Mouse (Mus musculus) lung, embryonic 14.5 days (tissue): ENCODE data around the gene Tmem160. TPM values are rescaled to one million over a fixed set of nuclear protein-coding genes. Genes with fewer than 3 reads are reported as not detected.

ENCODE experiments used
- ATAC-seq: fragments of 200-750 bp; cut with Nextera tagmentation; 2 replicates; pipeline ENCODE4 v1.8.0; 2017; ENCODE audit warnings: mild to moderate bottlenecking, moderate TSS enrichment, moderate library complexity; ENCODE audit not compliant: insufficient read depth
- DNase-seq: peaks from one replicate; pipeline ENCODE4 v3.0.0-alpha.2; 2015
- H3K27ac ChIP-seq: fragments of 300-500 bp; sonication (generic); 2 replicates; pipeline ENCODE4 v1.5.1; 2014; ENCODE audit warnings: low read depth, mild to moderate bottlenecking, moderate library complexity
- H3K27me3 ChIP-seq: fragments of 300-500 bp; sonication (generic); 2 replicates; pipeline ENCODE4 v1.6.1; 2014; ENCODE audit warnings: low read length, control low read depth; ENCODE audit not compliant: insufficient read depth
- H3K36me3 ChIP-seq: fragments of 300-500 bp; sonication (generic); 2 replicates; pipeline ENCODE4 v1.6.1; 2014; ENCODE audit warnings: control low read depth; ENCODE audit not compliant: insufficient read depth
- H3K4me1 ChIP-seq: fragments of 300-500 bp; sonication (generic); 2 replicates; pipeline ENCODE4 v1.6.1; 2014; ENCODE audit warnings: antibody characterized with exemption, control low read depth; ENCODE audit not compliant: insufficient read depth
- H3K4me2 ChIP-seq: fragments of 300-500 bp; sonication (generic); 2 replicates; pipeline ENCODE4 v1.6.1; 2014; ENCODE audit warnings: mild to moderate bottlenecking
- H3K4me3 ChIP-seq: fragments of 300-500 bp; sonication (generic); 2 replicates; pipeline ENCODE4 v1.5.1; 2014; ENCODE audit warnings: low read depth, low read length
- H3K9ac ChIP-seq: fragments of 300-500 bp; sonication (generic); 2 replicates; pipeline ENCODE4 v1.6.1; 2014
- H3K9me3 ChIP-seq: fragments of 300-500 bp; sonication (generic); 2 replicates; pipeline ENCODE4 v1.6.1; 2016; ENCODE audit warnings: low read depth, low read length, control low read depth
- CTCF ChIP-seq: IDR thresholded peaks from 2 replicates; pipeline ENCODE4 v1.5.1; 2016; ENCODE audit warnings: antibody characterized with exemption, low read depth
- WGBS: fragments of 180-500 bp; shearing (Covaris S2); extraction: QIAGEN DNeasy Blood & Tissue Kit; methylation state at CpG from one replicate; pipeline ENCODE4 v1.1.7; 2014; 5-methylcytosine and 5-hydroxymethylcytosine counted together
- polyA plus RNA-seq: library from polyadenylated mRNA; unstranded; fragments of >200 nt; fragmentation: Nextera tagmentation; extraction: Ambion mirVana; gene quantifications from 2 replicates; pipeline ENCODE4 v1.2.1, GENCODE M21; 2014

The Tmem160 gene
- polyA plus RNA-seq, 1 experiment from 2014 or later, result 46.1 TPM

- Histone ChIP-seq H3K9ac (no peak overlapping the region), H3K4me1 (no peaks in the 10 kb centered on the region), H3K4me3 (no peak overlapping the region), H3K36me3 (no peaks in the 10 kb centered on the region), H3K9me3 (no peaks in the 10 kb centered on the region), H3K27me3 (0 out of 2 replicates have a peak, but pooled peaks cover 3% of the 10 kb centered on the region), H3K27ac (no peak overlapping the region), H3K4me2 (no peak overlapping the region)
- WGBS, result 1% methylated on average over 14 of the region's 14 CpGs
- peak; percentile 97 for TF ChIP-seq CTCF
- DNase-seq (peak; percentile 94), ATAC-seq (peak; percentile 72; the same call in 1 of the 2 replicates)
Observed at GRCm38 (mm10) chr7:16463214-16463613, 10.6 kb downstream of the Tmem160 start.

GRCm38 (mm10) chr7:16465160-16465559, 12.6 kb downstream of the Tmem160 start:
- no peak overlapping the region for H3K27ac ChIP-seq
- WGBS, result 8% methylated on average over 8 of the region's 8 CpGs
- H3K27me3 ChIP-seq, result 0 out of 2 replicates have a peak, but pooled peaks cover 3% of the 10 kb centered on the region

DNA sequence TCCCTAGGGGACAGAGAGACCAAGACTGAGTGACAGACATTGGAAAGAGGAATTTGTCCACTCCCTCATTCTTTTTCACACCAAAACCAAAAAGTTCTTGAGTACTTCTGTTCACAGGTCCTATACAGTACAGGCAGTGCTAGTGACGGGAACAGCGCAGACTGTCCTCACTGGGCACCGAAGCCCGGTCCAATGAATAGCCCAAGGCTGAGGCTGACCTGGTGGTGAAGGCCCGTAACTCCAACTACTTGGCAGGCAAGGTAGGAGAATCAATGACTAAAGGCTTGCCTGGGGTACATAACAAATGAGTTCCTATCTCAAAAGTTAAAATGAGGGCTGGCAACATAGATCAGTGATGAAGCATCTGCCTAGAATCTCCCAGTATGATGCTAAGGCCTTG, 13.0 kb downstream of the Tmem160 start:
- no peak overlapping the region for H3K27ac ChIP-seq
- no peaks in the 10 kb centered on the region for H3K4me1 ChIP-seq
- no peaks in the 10 kb centered on the region for H3K36me3 ChIP-seq
- no peak for TF ChIP-seq CTCF
- DNase-seq (no peak), ATAC-seq (no peak)
- WGBS, result 82% methylated on average over 5 of the region's 5 CpGs
- no peak overlapping the region for H3K4me3 ChIP-seq
- no peaks in the 10 kb centered on the region for H3K9me3 ChIP-seq
- H3K4me2 ChIP-seq, result no peak overlapping the region
- 0 out of 2 replicates have a peak, but pooled peaks cover 3% of the 10 kb centered on the region for H3K27me3 ChIP-seq
- no peak overlapping the region for H3K9ac ChIP-seq

More at GRCm38 (mm10) chr7:16465160-16465559, 12.6 kb downstream of the Tmem160 start:
- Histone ChIP-seq H3K4me2 (no peak overlapping the region), H3K4me1 (no peaks in the 10 kb centered on the region), H3K9me3 (no peaks in the 10 kb centered on the region), H3K9ac (no peak overlapping the region), H3K36me3 (no peaks in the 10 kb centered on the region), H3K4me3 (no peak overlapping the region)
- peak; percentile 45 for ATAC-seq
- peak; percentile 83 for DNase-seq
- peak; percentile 94 for TF ChIP-seq CTCF

DNA sequence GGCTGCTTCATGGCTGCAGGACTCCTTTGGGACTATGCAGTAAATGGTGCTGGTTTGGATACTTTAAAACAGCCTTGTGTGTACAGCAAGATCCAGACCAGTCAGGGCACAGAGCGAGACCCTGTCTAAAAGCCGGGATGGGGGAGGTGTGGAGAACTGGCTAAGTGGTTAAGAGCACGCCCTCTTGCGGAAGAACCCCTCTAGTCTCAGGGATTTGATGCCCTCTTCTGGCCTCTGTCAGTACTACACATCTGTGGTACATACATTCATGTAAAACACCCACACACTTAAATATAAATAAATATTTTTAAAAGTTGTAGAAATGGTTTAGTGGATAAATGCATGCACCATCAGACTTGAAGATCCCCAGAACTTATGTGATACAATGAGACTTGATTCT, 14.0 kb downstream of the Tmem160 start:
- Histone ChIP-seq H3K9ac (no peak overlapping the region), H3K27ac (no peak overlapping the region), H3K9me3 (no peaks in the 10 kb centered on the region), H3K36me3 (no peaks in the 10 kb centered on the region), H3K4me3 (no peak overlapping the region), H3K4me1 (no peaks in the 10 kb centered on the region), H3K27me3 (peaks cover 6% of the 10 kb centered on the region), H3K4me2 (no peak overlapping the region)
- TF ChIP-seq CTCF, result peak; percentile 54
- 71% methylated on average over 4 of the region's 4 CpGs for WGBS
- DNase-seq (peak; percentile 58), ATAC-seq (no peak)

DNA sequence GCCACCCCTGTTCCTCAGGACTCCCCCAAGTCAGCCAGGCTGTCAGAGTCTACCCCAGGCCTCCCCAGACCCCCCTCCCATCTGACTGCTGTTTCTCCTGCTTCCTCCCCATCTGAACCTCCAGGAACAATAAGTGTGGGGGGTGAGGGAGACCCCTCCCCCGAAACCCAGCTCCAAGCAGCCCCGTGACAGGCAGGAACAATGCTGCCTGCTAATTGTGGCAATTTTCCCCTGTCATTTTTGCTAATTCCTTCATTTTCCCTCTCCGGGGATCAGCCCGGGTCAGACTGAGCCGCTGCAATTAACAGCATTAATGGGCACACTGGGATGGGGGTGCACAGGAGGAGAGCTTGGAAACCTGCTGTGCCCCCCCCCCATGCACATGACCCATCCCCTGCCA, 15.5 kb downstream of the Tmem160 start:
- 37% methylated on average over 5 of the region's 5 CpGs for WGBS
- H3K9me3 ChIP-seq, result no peaks in the 10 kb centered on the region
- H3K4me2 ChIP-seq, result no peak overlapping the region
- H3K27me3 ChIP-seq, result peaks cover 18% of the 10 kb centered on the region
- ATAC-seq, result no peak
- H3K4me1 ChIP-seq, result no peaks in the 10 kb centered on the region
- no peaks in the 10 kb centered on the region for H3K36me3 ChIP-seq
- no peak overlapping the region for H3K9ac ChIP-seq
- no peak overlapping the region for H3K27ac ChIP-seq
- DNase-seq, result no peak
- no peak overlapping the region for H3K4me3 ChIP-seq
- TF ChIP-seq CTCF, result no peak

- H3K27ac ChIP-seq, result no peak overlapping the region
- no peak overlapping the region for H3K4me2 ChIP-seq
- H3K27me3 ChIP-seq, result peaks cover 52% of the 10 kb centered on the region
- H3K4me3 ChIP-seq, result no peak overlapping the region
- ATAC-seq (no peak), DNase-seq (peak; percentile 67)
- no peaks in the 10 kb centered on the region for H3K4me1 ChIP-seq
- TF ChIP-seq CTCF, result peak; percentile 35
- WGBS, result 35% methylated on average over 9 of the region's 9 CpGs
- no peak overlapping the region for H3K9ac ChIP-seq
- H3K9me3 ChIP-seq, result no peaks in the 10 kb centered on the region
- no peaks in the 10 kb centered on the region for H3K36me3 ChIP-seq
Observed at GRCm38 (mm10) chr7:16471549-16471948, 19.0 kb downstream of the Tmem160 start.

GRCm38 (mm10) chr7:16472116-16472709, 19.6 kb downstream of the Tmem160 start:
- ATAC-seq (no peak), DNase-seq (no peak)
- no peak for TF ChIP-seq CTCF
- no peak overlapping the region for H3K27ac ChIP-seq
- no peak overlapping the region for H3K4me2 ChIP-seq
- H3K27me3 ChIP-seq, result peaks cover 59% of the 10 kb centered on the region
- WGBS, result 16% methylated on average over 17 of the region's 17 CpGs
- no peak overlapping the region for H3K4me3 ChIP-seq
- no peaks in the 10 kb centered on the region for H3K9me3 ChIP-seq
- H3K36me3 ChIP-seq, result no peaks in the 10 kb centered on the region
- H3K9ac ChIP-seq, result no peak overlapping the region
- H3K4me1 ChIP-seq, result no peaks in the 10 kb centered on the region
